Mouse (Mus musculus): ENCODE data around the gene Ccdc89.

DNA sequence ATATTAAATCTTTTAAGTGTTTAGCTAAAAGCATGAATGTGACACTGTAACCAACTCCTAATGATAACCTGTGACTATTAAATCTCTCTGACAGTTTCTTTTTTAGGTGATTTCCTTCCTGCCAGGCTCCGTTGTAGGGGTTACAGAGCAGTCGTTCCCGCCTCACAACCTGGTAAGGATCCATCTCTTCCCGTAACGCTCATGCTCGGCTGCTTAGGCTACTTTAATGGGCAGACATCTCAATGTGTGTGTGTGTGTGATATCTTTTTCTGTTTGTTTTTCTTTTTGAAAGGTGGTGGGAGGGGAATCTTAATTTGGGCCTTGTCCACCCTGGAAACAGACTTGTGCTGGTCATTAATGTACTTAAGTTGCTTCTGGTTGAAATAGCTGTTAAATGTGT lies 17.8 kb downstream of the Ccdc89 start:
- TF ChIP-seq USF1 (IDR thresholded peaks at IDR 0.05; ENCODE audit: low read depth) (no peak), CTCF (IDR thresholded peaks at IDR 0.05; ENCODE audit: control insufficient read depth, insufficient read depth, insufficient read length) (no peak), MAX (IDR thresholded peaks at IDR 0.05) (no peak), MYOD1 (IDR thresholded peaks at IDR 0.05; ENCODE audit: control insufficient read depth, insufficient read length, low read depth) (no peak), MYOG (IDR thresholded peaks at IDR 0.05; ENCODE audit: control insufficient read depth, extremely low read depth, insufficient read length) (no peak), CEBPB (IDR thresholded peaks at IDR 0.05; ENCODE audit: low read depth) (no peak), FOSL1 (IDR thresholded peaks at IDR 0.05; ENCODE audit: insufficient read depth, low read length, poor library complexity, severe bottlenecking) (no peak)
